ENCODE assay signal across 10 mouse cellular contexts in genomic region chr8:22039468-22040152, GRCm38 (mm10). TPM values are rescaled to one million over a fixed set of nuclear protein-coding genes. Genes with fewer than 3 reads are reported as not detected.
DNase-seq lines count a peak whose midpoint lies in the region; ATAC-seq and TF ChIP-seq lines count a peak whose summit lies in the region.
"Had no signal": no experiment of that assay in that cellular context is flagged by ENCODE, and none has a peak within 500 bp of the region (broad histone marks: within the 10 kb centered on the region; RNA-seq: fewer than 3 reads in every experiment).

No protein-coding gene starts in this region.

- 27% methylated on average over 15 of the region's 15 CpGs for WGBS in kidney, adult 2 months
- 14% methylated on average over 15 of the region's 15 CpGs for WGBS in hindbrain, postnatal 0 days

- peak; percentile 16 for DNase-seq in kidney, adult 2 months
- no peak for DNase-seq in kidney, postnatal 10 days
- DNase-seq in hindbrain, postnatal 0 days (ENCODE audit: low spot score), result peak; percentile 56
- DNase-seq in lung, postnatal 10 days, result peak; percentile 35
- DNase-seq in urinary bladder, postnatal 36 days (ENCODE audit: low spot score in 2 of 2), result peak; percentile 18 to 33
- no peak for DNase-seq in MN1 (ENCODE audit: low spot score)
- DNase-seq in gastrocnemius, postnatal 36 days, result no peak
- no peak for DNase-seq in left cerebral cortex, adult 11 months (ENCODE audit: low spot score)
- DNase-seq: layer of hippocampus, adult 9-11 months had no signal

- TF ChIP-seq CTCF in kidney, adult 2 months (conservative IDR thresholded peaks at IDR 0.05; ENCODE audit: insufficient read depth, insufficient read length, low read depth, low read length), result no peak
- TF ChIP-seq CTCF in hindbrain, postnatal 0 days (IDR thresholded peaks at IDR 0.05; ENCODE audit: low read depth), result no peak

- H3K9me3 ChIP-seq in hindbrain, postnatal 0 days (ENCODE audit: low read length), result no peaks in the 10 kb centered on the region
- H3K9me3 ChIP-seq: embryonic facial prominence, embryonic 13.5 days had no signal

- no peak for TF ChIP-seq POLR2A in kidney, adult 2 months (IDR thresholded peaks at IDR 0.05; ENCODE audit: low read depth, low read length)

- H3K9ac ChIP-seq in hindbrain, postnatal 0 days (replicated peaks; ENCODE audit: low read length), result 0 out of 2 replicates have a peak overlapping the region, but pooled peaks have one; percentile 9
- H3K9ac ChIP-seq: embryonic facial prominence, embryonic 13.5 days had no signal

- H3K27me3 ChIP-seq in kidney, adult 2 months (replicated peaks; ENCODE audit: control insufficient read depth, insufficient read depth, low read length), result no peaks in the 10 kb centered on the region
- no peaks in the 10 kb centered on the region for H3K27me3 ChIP-seq in hindbrain, postnatal 0 days (ENCODE audit: insufficient read depth, low read length)

- peak overlapping the region; percentile 40 for H3K4me2 ChIP-seq in hindbrain, postnatal 0 days (ENCODE audit: low read depth, low read length)
- H3K4me2 ChIP-seq: embryonic facial prominence, embryonic 13.5 days had no signal

- ATAC-seq in hindbrain, postnatal 0 days, result peak; percentile 80

- no peak overlapping the region for H3K27ac ChIP-seq in kidney, adult 2 months (ENCODE audit: insufficient read depth, low read depth, low read length)
- H3K27ac ChIP-seq in hindbrain, postnatal 0 days, result peak overlapping the region; percentile 72
- H3K27ac ChIP-seq: embryonic facial prominence, embryonic 13.5 days had no signal

- no peaks in the 10 kb centered on the region for H3K4me1 ChIP-seq in kidney, adult 2 months (ENCODE audit: control insufficient read depth, insufficient read depth, low read length)
- H3K4me1 ChIP-seq in hindbrain, postnatal 0 days (ENCODE audit: insufficient read depth, low read length), result no peaks in the 10 kb centered on the region; the same call in 1 of the 2 replicates

- H3K36me3 ChIP-seq in kidney, adult 2 months (ENCODE audit: control insufficient read depth, insufficient read depth, low read length), result no peaks in the 10 kb centered on the region
- no peaks in the 10 kb centered on the region for H3K36me3 ChIP-seq in hindbrain, postnatal 0 days (ENCODE audit: insufficient read depth, low read length)
- H3K36me3 ChIP-seq: embryonic facial prominence, embryonic 13.5 days had no signal

- H3K4me3 ChIP-seq in kidney, adult 2 months (ENCODE audit: insufficient read depth, low read depth, low read length), result no peak overlapping the region
- peak overlapping the region; percentile 13 for H3K4me3 ChIP-seq in hindbrain, postnatal 0 days (ENCODE audit: low read length)
- H3K4me3 ChIP-seq: embryonic facial prominence, embryonic 13.5 days had no signal

- intact Hi-C loops in gastrocnemius, postnatal 36 days (cut with DNase I), result no loop called here

RNA-seq across cellular contexts. Expression of gene Atp7b, which starts 20.5 kb away (rescaled TPM):
- polyA plus RNA-seq in kidney, adult 2 months (2012; rRNA removed), result 1.1 and 1.4 TPM in 2 replicates
- total RNA-seq in hindbrain, postnatal 0 days (2014; rRNA removed), result 6.3 and 8.4 TPM in 2 replicates
- polyA plus RNA-seq in hindbrain, postnatal 0 days (2015; fragmentation: Nextera tagmentation; extraction: Ambion mirVana), result 2.4 and 2.6 TPM in 2 replicates
- total RNA-seq in gastrocnemius, postnatal 36 days (2021), result under 1 TPM in 1 of 2 experiments, not detected in 1; 0.05 TPM

RNA-seq across cellular contexts. Expression of gene Alg11, which starts 20.9 kb away (rescaled TPM):
- polyA plus RNA-seq in kidney, adult 2 months (2012; rRNA removed), result 3.6 and 5.7 TPM in 2 replicates
- 36.2 and 36.6 TPM in 2 replicates for total RNA-seq in hindbrain, postnatal 0 days (2014; rRNA removed)
- 29.2 and 36.1 TPM in 2 replicates for polyA plus RNA-seq in hindbrain, postnatal 0 days (2015; fragmentation: Nextera tagmentation; extraction: Ambion mirVana)
- total RNA-seq in gastrocnemius, postnatal 36 days (2021), result 1 to 10 TPM; 4.9 to 6.6 TPM

Comparison
In these comparisons a context has a peak if more than half of its experiments do, and no peak if none do; other contexts are left out.
1. DNase-seq: peak in kidney, adult 2 months (single experiment), hindbrain, postnatal 0 days (single experiment), lung, postnatal 10 days (single experiment) and urinary bladder, postnatal 36 days (2 of 2); none in kidney, postnatal 10 days (single experiment), MN1 (single experiment), gastrocnemius, postnatal 36 days (0 of 2) and left cerebral cortex, adult 11 months (single experiment).